Mouse (Mus musculus): Measurements from ENCODE around the gene Gm49361.

GRCm38 (mm10) chr14:57611034-57611433 is 134.9 kb downstream of the Gm49361 start:
- TF ChIP-seq UBTF (IDR thresholded peaks at IDR 0.05; ENCODE audit: low read depth, low read length) (no peak), RAD21 (IDR thresholded peaks at IDR 0.05; ENCODE audit: low read depth, low read length) (no peak), EP300 (IDR thresholded peaks at IDR 0.05; ENCODE audit: low read length) (no peak), POLR2A (IDR thresholded peaks at IDR 0.05; ENCODE audit: low read depth, low read length) (no peak), CTCF (conservative IDR thresholded peaks at IDR 0.05 in 1 of 2, IDR thresholded peaks at IDR 0.05 in 1 of 2; ENCODE audit: low read depth in 2 of 2, low read length in 2 of 2) (no peak)
